Mouse (Mus musculus): ENCODE results near the gene C1ra.
A peak's percentile ranks its signal among the peaks of the same experiment; 100 is the strongest.
"Not testable (repeated sequence)": the region's sequence is repeated elsewhere in the genome, so short reads cannot be mapped to it uniquely, and the experiment has no call there.

C1ra gene

DNA sequence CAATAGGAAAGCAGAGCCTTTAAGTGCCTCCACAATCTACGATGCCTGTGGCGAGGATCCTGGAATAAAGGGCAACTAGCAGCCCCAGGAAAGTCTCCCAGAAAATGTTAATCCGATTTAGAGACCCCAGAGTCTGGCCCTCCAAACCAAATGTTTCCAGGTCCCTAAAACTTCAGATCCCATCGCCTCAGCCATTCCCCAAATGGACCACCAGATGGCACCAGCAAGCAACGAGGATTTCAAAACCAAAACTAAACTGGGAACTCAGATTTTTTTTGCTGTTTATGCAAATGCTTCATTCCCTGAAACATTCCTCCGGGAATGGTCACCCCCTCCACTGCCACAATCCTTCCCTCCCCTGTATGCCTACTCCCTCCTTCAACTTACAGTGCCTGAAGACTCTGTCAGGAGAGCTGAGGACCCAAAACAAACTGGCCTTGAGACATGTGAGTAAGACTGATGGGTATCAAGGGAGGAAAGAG is at the start of gene C1ra:
Gene C1ra (plus strand): TSS at position 51 of the 482 bp plus-strand sequence.
- peak; percentile 54 to 76 for DNase-seq (ENCODE audit: low spot score in 2 of 2)

DNA sequence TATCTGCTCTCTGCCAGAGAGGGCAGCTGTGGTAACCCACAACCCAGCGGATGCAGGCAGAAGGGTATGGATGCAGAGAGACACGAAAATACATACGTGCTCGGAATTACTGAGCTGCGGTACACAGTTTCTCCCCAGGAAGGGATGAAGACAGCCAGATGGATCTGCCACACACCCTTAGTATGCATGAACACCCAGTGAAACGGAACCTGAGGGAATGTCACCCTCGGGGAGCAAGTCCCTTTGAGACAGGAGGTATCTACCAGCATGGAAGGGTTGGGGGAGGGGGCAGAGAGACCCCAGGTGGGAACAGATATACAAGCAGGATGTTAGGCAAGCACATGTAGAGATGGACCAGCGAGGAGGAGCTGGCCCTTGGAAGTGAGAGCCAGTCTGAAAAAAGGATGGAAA is 48.3 kb upstream of the C1ra start:
- no peak for DNase-seq (ENCODE audit: low spot score in 2 of 2)

GRCm38 (mm10) chr6:124464305-124465271 is 47.6 kb upstream of the C1ra start, which contains the start of gene Clstn3:
Clstn3 (minus strand) TSS chr6:124464794.
- DNase-seq (ENCODE audit: low spot score in 2 of 2) = peak; percentile 32 to 45

- DNase-seq (ENCODE audit: low spot score in 2 of 2) = no peak
Observed at GRCm38 (mm10) chr6:124465299-124465698, 46.9 kb upstream of the C1ra start.

DNA sequence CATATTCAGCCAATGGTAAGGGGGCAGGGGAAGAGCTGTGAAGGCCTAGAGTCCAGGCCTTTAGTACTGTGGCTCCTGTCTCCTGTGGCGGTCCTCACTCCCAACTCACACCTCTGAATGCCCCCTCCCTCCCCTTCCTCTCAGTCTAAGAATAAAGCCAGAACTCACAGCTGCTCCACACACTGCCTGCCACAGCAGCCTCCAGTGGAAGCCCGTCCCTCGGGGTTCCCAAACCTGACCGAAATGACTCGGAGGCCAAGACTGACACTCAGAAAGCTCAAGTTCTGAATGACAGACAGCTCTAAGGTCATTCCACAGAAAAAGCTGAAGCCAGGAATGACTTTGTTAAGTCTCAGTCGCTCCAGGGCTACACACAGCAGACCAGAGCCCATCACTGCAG is 46.5 kb upstream of the C1ra start:
- DNase-seq (ENCODE audit: low spot score in 2 of 2) = no peak

DNA sequence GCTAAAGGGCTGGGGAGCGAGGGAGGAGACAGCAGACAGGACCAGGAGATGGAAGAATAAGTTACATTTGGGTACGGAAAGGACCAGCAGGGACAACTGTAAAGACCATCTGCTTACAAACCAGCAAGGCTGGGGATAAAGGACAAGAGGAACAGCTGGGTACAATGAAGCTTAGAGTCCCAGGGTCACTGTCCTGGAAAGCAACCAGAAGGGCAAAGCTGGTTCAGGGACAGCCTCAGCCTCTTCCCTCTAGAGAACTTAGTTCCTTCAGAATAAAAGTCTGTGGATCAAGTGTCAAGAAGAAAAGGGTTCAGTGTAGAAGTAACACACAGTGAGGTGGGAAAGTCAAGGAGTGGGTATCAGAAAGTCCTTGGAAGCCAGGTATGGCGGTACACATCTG is 41.1 kb upstream of the C1ra start:
- DNase-seq (ENCODE audit: low spot score in 2 of 2) = no peak

GRCm38 (mm10) chr6:124471783-124472638 is 40.2 kb upstream of the C1ra start:
- DNase-seq (ENCODE audit: low spot score in 2 of 2) = not testable (repeated sequence)

- no peak for DNase-seq (ENCODE audit: low spot score in 2 of 2)
Observed at GRCm38 (mm10) chr6:124472801-124473200, 39.4 kb upstream of the C1ra start.

GRCm38 (mm10) chr6:124474621-124475020 is 37.6 kb upstream of the C1ra start:
- DNase-seq (ENCODE audit: low spot score in 2 of 2) = no peak

DNA sequence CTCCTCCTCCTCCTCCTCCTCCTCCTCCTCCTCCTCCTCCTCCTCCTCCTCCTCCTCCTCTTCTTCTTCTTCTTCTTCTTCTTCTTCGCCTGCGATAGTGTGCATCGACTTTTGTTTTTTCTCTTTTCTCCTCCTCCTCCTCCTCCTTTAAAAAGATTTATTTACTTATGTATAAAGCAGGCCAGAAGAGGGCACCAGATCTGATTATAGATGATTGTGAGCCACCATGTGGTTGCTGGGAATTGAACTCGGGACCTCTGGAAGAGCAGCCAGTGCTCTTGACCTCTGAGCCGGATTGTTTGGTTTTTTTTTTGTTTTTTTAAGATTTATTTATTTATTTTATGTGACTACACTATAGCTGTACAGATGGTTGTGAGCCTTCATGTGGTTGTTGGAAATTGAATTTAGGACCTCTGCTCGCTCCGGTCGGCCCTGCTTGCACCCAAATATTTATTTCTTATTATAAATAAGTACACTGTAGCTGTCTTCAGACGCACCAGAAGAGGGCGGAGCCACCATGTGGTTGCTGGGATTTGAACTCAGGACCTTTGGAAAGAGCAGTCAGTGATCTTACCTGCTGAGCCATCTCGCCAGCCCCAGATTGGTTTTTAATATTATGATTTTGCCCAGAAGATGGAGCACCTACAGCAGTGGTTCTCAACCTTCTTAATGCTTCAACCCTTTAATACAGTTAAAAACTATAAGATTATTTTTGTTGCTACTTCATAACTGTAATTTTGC is 36.7 kb upstream of the C1ra start:
- not testable (repeated sequence) for DNase-seq (ENCODE audit: low spot score in 2 of 2)

DNA sequence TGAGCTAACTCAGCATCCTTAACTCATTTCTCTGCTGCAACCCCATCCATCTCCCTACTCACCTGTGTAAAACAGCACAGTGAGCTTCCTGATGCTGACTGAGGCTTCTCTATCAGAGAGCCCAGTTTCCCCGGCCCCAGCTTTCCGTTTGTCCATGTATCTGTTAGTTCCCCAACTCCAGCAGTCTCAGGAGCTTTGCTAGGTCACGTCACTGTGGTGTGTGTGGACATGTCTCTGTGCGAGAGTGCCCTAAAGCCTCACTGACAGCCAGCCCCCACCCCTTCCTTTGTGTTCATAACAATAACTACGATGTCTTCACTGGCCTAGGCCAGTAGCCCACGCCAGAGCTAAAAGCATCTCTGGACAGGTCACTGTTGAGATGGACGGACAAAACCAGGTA is 36.0 kb upstream of the C1ra start:
- no peak for DNase-seq (ENCODE audit: low spot score in 2 of 2)

GRCm38 (mm10) chr6:124476796-124477195 is 35.4 kb upstream of the C1ra start:
- no peak for DNase-seq (ENCODE audit: low spot score in 2 of 2)

- no peak for DNase-seq (ENCODE audit: low spot score in 2 of 2)
Observed at GRCm38 (mm10) chr6:124477221-124477655, 35.0 kb upstream of the C1ra start.

DNA sequence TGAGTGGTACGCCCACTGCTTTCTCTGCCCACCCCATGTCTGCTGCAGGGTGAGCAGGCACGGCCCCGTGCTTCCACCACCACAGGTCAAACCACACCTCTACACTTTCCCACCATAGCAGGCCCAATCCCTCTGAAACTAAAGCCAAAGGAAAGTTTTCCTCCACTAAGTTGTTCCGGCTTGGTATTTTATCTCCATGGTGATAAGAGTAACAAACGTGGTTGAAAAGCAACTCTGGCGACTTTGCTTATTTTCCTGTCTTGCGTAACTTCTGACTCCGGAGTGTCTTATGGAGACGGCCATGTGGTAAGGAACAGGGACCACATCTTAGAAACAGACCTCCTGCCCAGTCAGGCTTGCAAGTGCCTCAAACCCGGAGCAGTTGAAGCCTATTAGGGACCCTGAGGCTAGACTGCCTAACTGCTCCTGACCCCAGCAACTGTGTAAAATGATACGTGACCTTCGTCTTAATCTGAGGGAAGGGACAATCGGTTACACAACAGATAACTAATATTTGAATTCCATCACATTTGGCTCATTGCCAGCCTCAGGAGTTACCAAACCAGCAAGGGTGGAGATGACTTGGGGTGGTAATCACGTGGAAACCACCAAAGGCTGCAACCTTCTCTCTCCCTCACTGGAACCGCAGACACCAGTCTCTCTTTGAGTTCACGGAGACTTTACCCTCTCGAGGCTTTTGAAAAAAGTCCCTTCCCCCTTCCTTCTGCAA is 34.1 kb upstream of the C1ra start:
- DNase-seq (ENCODE audit: low spot score in 2 of 2) = peak; percentile 71 to 74

DNA sequence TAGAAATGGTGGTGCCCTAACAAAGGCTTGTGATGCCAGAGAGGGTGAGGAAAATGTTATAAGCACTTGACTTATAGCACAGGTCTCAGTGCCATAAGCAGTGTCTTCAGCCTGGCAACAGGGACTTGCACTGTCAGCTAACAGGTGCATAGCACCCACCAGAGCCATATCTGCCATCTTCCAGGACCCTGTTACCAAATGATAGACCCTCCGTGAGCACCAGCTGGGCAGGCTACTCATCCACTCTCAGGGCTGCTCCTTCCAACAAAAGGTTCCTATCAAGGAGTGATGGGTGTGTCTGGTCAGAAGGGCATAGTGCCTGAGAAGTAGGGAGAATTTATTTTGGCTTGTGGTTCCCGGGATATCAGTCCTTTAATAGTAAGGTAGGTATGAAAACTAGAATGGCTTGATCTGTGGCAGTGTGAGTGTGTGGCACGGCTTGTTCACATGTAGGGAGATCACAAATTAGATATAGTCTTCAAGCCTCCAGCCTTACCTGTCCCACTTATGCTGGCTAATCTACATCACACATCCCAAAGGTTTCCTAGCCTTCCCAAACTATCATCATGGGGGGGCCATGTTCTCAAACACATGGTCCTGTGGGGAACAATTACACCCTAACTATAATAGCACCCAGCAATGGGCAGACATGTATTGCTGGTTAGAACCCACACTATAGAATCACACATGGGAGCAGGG is 33.2 kb upstream of the C1ra start:
- no peak for DNase-seq (ENCODE audit: low spot score in 2 of 2)

DNA sequence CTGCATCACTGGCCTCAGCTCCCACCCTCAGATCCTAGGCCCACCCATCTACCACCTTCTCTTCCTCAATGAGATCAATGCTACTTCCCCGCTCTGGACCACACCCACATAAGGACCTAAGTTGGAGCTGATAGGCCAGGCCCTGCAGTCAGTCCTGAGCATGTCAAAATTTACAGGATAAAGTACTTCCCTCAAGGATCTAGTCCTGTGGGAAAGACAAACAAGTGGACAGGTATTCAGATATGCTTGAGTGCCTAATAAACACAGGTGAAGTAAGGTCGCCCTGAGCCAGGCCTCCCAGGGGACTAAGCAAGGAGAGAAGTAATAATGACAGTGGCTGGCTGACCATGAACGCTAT is 32.7 kb upstream of the C1ra start:
- DNase-seq (ENCODE audit: low spot score in 2 of 2) = no peak

- DNase-seq (ENCODE audit: low spot score in 2 of 2) = no peak
Observed at GRCm38 (mm10) chr6:124480295-124480694, 31.9 kb upstream of the C1ra start.

GRCm38 (mm10) chr6:124481571-124481970 is 30.6 kb upstream of the C1ra start:
- no peak for DNase-seq (ENCODE audit: low spot score in 2 of 2)

- DNase-seq (ENCODE audit: low spot score in 2 of 2) = not testable (repeated sequence)
Observed at GRCm38 (mm10) chr6:124483831-124484230, 28.4 kb upstream of the C1ra start.

- no peak for DNase-seq (ENCODE audit: low spot score in 2 of 2)
Observed at GRCm38 (mm10) chr6:124484851-124485250, 27.4 kb upstream of the C1ra start.
